Mouse (Mus musculus): ENCODE data around the gene Cdcp2. TPM values are rescaled to one million over a fixed set of nuclear protein-coding genes. Genes with fewer than 3 reads are reported as not detected.

The Cdcp2 gene
- not detected in 2 replicates for total RNA-seq (2012; rRNA removed)
- polyA plus RNA-seq (2012; ENCODE audit: insufficient read depth in 1 of 2, insufficient read length in 2 of 2, low read depth in 1 of 2, low replicate concordance in 2 of 2, missing spikeins in 1 of 2): not detected

GRCm38 (mm10) chr4:107096841-107097373 is at the start of gene Cdcp2:
Cdcp2 (plus strand) TSS chr4:107096891.
- Histone ChIP-seq H3K27me3 (ENCODE audit: control insufficient read depth in 1 of 2, insufficient read depth in 2 of 2, low read length in 2 of 2) (no peaks in the 10 kb centered on the region), H3K36me3 (ENCODE audit: control insufficient read depth in 1 of 2, insufficient read depth in 2 of 2, low read length in 2 of 2) (peaks cover 0 to 2% of the 10 kb centered on the region in 2 experiments; a peak in 1 of 4 replicates), H3K9ac (ENCODE audit: control insufficient read depth, low read depth, low read length, poor library complexity, severe bottlenecking) (peak within 1 kb of the TSS; percentile 52), H3K9me3 (replicated peaks; ENCODE audit: insufficient read depth, low read length) (no peaks in the 10 kb centered on the region), H3K79me2 (ENCODE audit: control insufficient read depth, insufficient read depth, low read length, poor library complexity) (no peaks in the 10 kb centered on the region), H3K4me1 (ENCODE audit: control insufficient read depth in 1 of 2, insufficient read depth in 2 of 2, low read length in 2 of 2) (peaks cover 12 to 16% of the 10 kb centered on the region in 2 experiments; a peak in 3 of 4 replicates), H3K27ac (ENCODE audit: control insufficient read depth, low read depth, low read length) (peak within 1 kb of the TSS; percentile 47), H3K4me3 (ENCODE audit: control insufficient read depth in 1 of 2, insufficient read depth in 1 of 2, low read depth in 2 of 2, low read length in 2 of 2) (no peak within 1 kb of the TSS)
- no peak for DNase-seq (ENCODE audit: low read depth, low spot score)
- no peak for TF ChIP-seq KAT2A (conservative IDR thresholded peaks at IDR 0.05; ENCODE audit: low read depth, low read length)
- no peak for TF ChIP-seq MYC (IDR thresholded peaks at IDR 0.05; ENCODE audit: low read depth, low read length)
- no peak for TF ChIP-seq JUND (IDR thresholded peaks at IDR 0.05; ENCODE audit: low read depth, low read length)
- TF ChIP-seq RCOR1 (IDR thresholded peaks at IDR 0.05; ENCODE audit: low read depth, low read length): no peak
- no peak for TF ChIP-seq BHLHE40 (IDR thresholded peaks at IDR 0.05; ENCODE audit: borderline replicate concordance, low read depth, low read length)
- TF ChIP-seq POLR2AphosphoS5 (IDR thresholded peaks at IDR 0.05; ENCODE audit: borderline replicate concordance, low read depth, low read length): no peak
- TF ChIP-seq SMC3 (IDR thresholded peaks at IDR 0.05; ENCODE audit: low read depth, low read length): no peak
- no peak for TF ChIP-seq RAD21 (IDR thresholded peaks at IDR 0.05; ENCODE audit: low read depth, low read length)
- TF ChIP-seq CHD1 (IDR thresholded peaks at IDR 0.05; ENCODE audit: low read depth, low read length): no peak
- no peak for TF ChIP-seq HCFC1 (IDR thresholded peaks at IDR 0.05; ENCODE audit: low read depth, low read length)
- no peak for TF ChIP-seq TCF12 (IDR thresholded peaks at IDR 0.05; ENCODE audit: low read depth, low read length)
- TF ChIP-seq SIN3A (IDR thresholded peaks at IDR 0.05; ENCODE audit: low read length): no peak
- no peak for TF ChIP-seq MAX (IDR thresholded peaks at IDR 0.05; ENCODE audit: low read length)
- TF ChIP-seq CHD2 (IDR thresholded peaks at IDR 0.05; ENCODE audit: low read length): no peak

- peaks cover 0 to under 1% of the 10 kb centered on the region in 2 experiments; a peak in 3 of 4 replicates for H3K4me1 ChIP-seq (ENCODE audit: control insufficient read depth in 1 of 2, insufficient read depth in 2 of 2, low read length in 2 of 2)
- peaks cover 0 to 2% of the 10 kb centered on the region in 2 experiments; a peak in 1 of 4 replicates for H3K36me3 ChIP-seq (ENCODE audit: control insufficient read depth in 1 of 2, insufficient read depth in 2 of 2, low read length in 2 of 2)
- H3K27me3 ChIP-seq (ENCODE audit: control insufficient read depth in 1 of 2, insufficient read depth in 2 of 2, low read length in 2 of 2): no peaks in the 10 kb centered on the region
- TF ChIP-seq E2F4 (IDR thresholded peaks at IDR 0.05; ENCODE audit: borderline replicate concordance, low read depth, low read length): no peak
- TF ChIP-seq JUND (IDR thresholded peaks at IDR 0.05; ENCODE audit: low read depth, low read length): no peak
- TF ChIP-seq SIN3A (IDR thresholded peaks at IDR 0.05; ENCODE audit: low read length): no peak
- TF ChIP-seq TAL1 (IDR thresholded peaks at IDR 0.05; ENCODE audit: low read length): no peak
- no peak for TF ChIP-seq TBP (IDR thresholded peaks at IDR 0.05; ENCODE audit: low read depth, low read length)
- TF ChIP-seq ZKSCAN1 (IDR thresholded peaks at IDR 0.05; ENCODE audit: low read depth, low read length): no peak
- TF ChIP-seq MAX (IDR thresholded peaks at IDR 0.05; ENCODE audit: low read length): no peak
- no peak for TF ChIP-seq USF2 (IDR thresholded peaks at IDR 0.05; ENCODE audit: borderline replicate concordance in 1 of 2, insufficient read depth in 1 of 2, low read depth in 1 of 2, low read length in 2 of 2)
- TF ChIP-seq POLR2AphosphoS5 (IDR thresholded peaks at IDR 0.05; ENCODE audit: borderline replicate concordance, low read depth, low read length): no peak
- TF ChIP-seq MAZ (IDR thresholded peaks at IDR 0.05; ENCODE audit: low read depth, low read length): no peak
- TF ChIP-seq NRF1 (IDR thresholded peaks at IDR 0.05; ENCODE audit: insufficient read depth, low read depth, low read length, poor library complexity, severe bottlenecking): no peak
- TF ChIP-seq POLR2AphosphoS2 (IDR thresholded peaks at IDR 0.05; ENCODE audit: low read length): no peak
- TF ChIP-seq NELFE (IDR thresholded peaks at IDR 0.05; ENCODE audit: low read depth, low read length): no peak
- TF ChIP-seq CTCF (IDR thresholded peaks at IDR 0.05 in 2 of 3, conservative IDR thresholded peaks at IDR 0.05 in 1 of 3; ENCODE audit: control insufficient read depth in 1 of 3, insufficient read depth in 1 of 3, low read depth in 2 of 3, low read length in 3 of 3, poor library complexity in 1 of 3, severe bottlenecking in 1 of 3): no peak
- no peak for DNase-seq (ENCODE audit: low read depth, low spot score)
- no peaks in the 10 kb centered on the region for H3K79me2 ChIP-seq (ENCODE audit: control insufficient read depth, insufficient read depth, low read length, poor library complexity)
- no peak overlapping the region for H3K4me3 ChIP-seq (ENCODE audit: control insufficient read depth in 1 of 2, insufficient read depth in 1 of 2, low read depth in 2 of 2, low read length in 2 of 2)
- no peak overlapping the region for H3K9ac ChIP-seq (ENCODE audit: control insufficient read depth, low read depth, low read length, poor library complexity, severe bottlenecking)
- no peak overlapping the region for H3K27ac ChIP-seq (ENCODE audit: control insufficient read depth, low read depth, low read length)
- H3K9me3 ChIP-seq (replicated peaks; ENCODE audit: insufficient read depth, low read length): no peaks in the 10 kb centered on the region
Observed at GRCm38 (mm10) chr4:107047806-107048205, 48.9 kb upstream of the Cdcp2 start.
